Mouse (Mus musculus) left cerebral cortex, postnatal 14 days (tissue): ENCODE results near the gene Nomo1. TPM values are rescaled to one million over a fixed set of nuclear protein-coding genes. Genes with fewer than 3 reads are reported as not detected.

Experiments
- DNase-seq, 2 experiments: peaks; one replicate each; pipeline ENCODE4 v3.0.0; 2021 to 2022; ENCODE audit warnings: low spot score in 2 of 2, mixed read lengths in 1 of 2
- intact Hi-C: fragments of 180-260 bp; cut with DNase I; formaldehyde crosslinking; loops from one replicate; pipeline ENCODE4 v1.15.1; 2025
- long read RNA-seq, 2 experiments: library from polyadenylated mRNA; stranded (forward); transcript quantifications; one replicate each; pipeline ENCODE4 v2.0.0; 2021
- total RNA-seq, 2 experiments: library from RNA; stranded (reverse); gene quantifications; 2 replicates each; pipeline ENCODE4 v1.2.3; 2021

The Nomo1 gene
- total RNA-seq = 100 to 1,000 TPM; 120 TPM
- long read RNA-seq, experiment 1, full-length matches to known transcripts = 31 of 79 reads
- long read RNA-seq, experiment 1, partial matches to known transcripts = 42 of 79 reads
- long read RNA-seq, experiment 1, other reads (novel, unspliced or antisense) = 6 of 79 reads
- long read RNA-seq, experiment 2, full-length matches to known transcripts = 24 of 64 reads
- long read RNA-seq, experiment 2, partial matches to known transcripts = 37 of 64 reads
- long read RNA-seq, experiment 2, other reads (novel, unspliced or antisense) = 3 of 64 reads

- intact Hi-C loops = no loop called here
- peak; percentile 96 to 97 for DNase-seq
These were observed at the start of gene Nomo1 for GRCm38 (mm10) chr7:46033109-46033869. Gene Nomo1, plus strand, starts transcription at chr7:46033698.

GRCm38 (mm10) chr7:45986893-45987292 is 46.6 kb upstream of the Nomo1 start:
- DNase-seq = no peak
- intact Hi-C loops = no loop called here

GRCm38 (mm10) chr7:45988344-45988743 is 45.2 kb upstream of the Nomo1 start:
- DNase-seq = no peak
- intact Hi-C loops = no loop called here

- intact Hi-C loops = no loop called here
- no peak for DNase-seq
These were observed 41.0 kb upstream of the Nomo1 start for GRCm38 (mm10) chr7:45992470-45992869.

- intact Hi-C loops = no loop called here
- DNase-seq = no peak
These were observed 32.9 kb upstream of the Nomo1 start for GRCm38 (mm10) chr7:46000577-46000976.

GRCm38 (mm10) chr7:46002748-46003147 is 30.8 kb upstream of the Nomo1 start:
- DNase-seq = no peak
- intact Hi-C loops = no loop called here

- DNase-seq = peak; percentile 86 to 88
- intact Hi-C loops = loop anchor here (2.0 to 5.0 kb wide), 2 partner anchors 62 to 139 kb away; no protein-coding TSS in a partner anchor
These were observed 23.9 kb upstream of the Nomo1 start for GRCm38 (mm10) chr7:46009578-46009977.

GRCm38 (mm10) chr7:46012121-46012520 is 21.4 kb upstream of the Nomo1 start:
- no peak for DNase-seq
- intact Hi-C loops = loop anchor here (5.0 to 10.0 kb wide), 2 partner anchors 247 to 275 kb away; no protein-coding TSS in a partner anchor

GRCm38 (mm10) chr7:46013266-46014010 is 20.1 kb upstream of the Nomo1 start:
- intact Hi-C loops = loop anchor here (5.0 to 10.0 kb wide), 2 partner anchors 249 to 276 kb away; no protein-coding TSS in a partner anchor

GRCm38 (mm10) chr7:46019594-46019993 is 13.9 kb upstream of the Nomo1 start:
- peak; percentile 34 to 61 for DNase-seq

More at GRCm38 (mm10) chr7:46013266-46014010, 20.1 kb upstream of the Nomo1 start:
- DNase-seq = peak; percentile 33 to 65

GRCm38 (mm10) chr7:46021951-46022350 is 11.5 kb upstream of the Nomo1 start:
- intact Hi-C loops = no loop called here
- no peak for DNase-seq

More at GRCm38 (mm10) chr7:46019594-46019993, 13.9 kb upstream of the Nomo1 start:
- intact Hi-C loops = loop anchor here (10.0 kb wide), 1 partner anchor 255 kb away; no protein-coding TSS in a partner anchor

- DNase-seq = no peak
- intact Hi-C loops = no loop called here
These were observed 8.1 kb upstream of the Nomo1 start for GRCm38 (mm10) chr7:46025436-46025835.

- intact Hi-C loops = no loop called here
- no peak for DNase-seq
These were observed 4.8 kb upstream of the Nomo1 start for GRCm38 (mm10) chr7:46028681-46029080.

- intact Hi-C loops = no loop called here
- DNase-seq = no peak
These were observed 4.0 kb upstream of the Nomo1 start for GRCm38 (mm10) chr7:46029299-46030144.

- no peak for DNase-seq
- intact Hi-C loops = no loop called here
These were observed 3.4 kb upstream of the Nomo1 start, which contains the start of gene Abcc6 for GRCm38 (mm10) chr7:46030145-46030488. Gene Abcc6, minus strand, starts transcription at chr7:46030302.

GRCm38 (mm10) chr7:46031075-46031474 is 2.4 kb upstream of the Nomo1 start:
- intact Hi-C loops = no loop called here
- DNase-seq = no peak

GRCm38 (mm10) chr7:46033870-46034337 is 406 bp downstream of the Nomo1 start:
- intact Hi-C loops = no loop called here
- DNase-seq = no peak

- intact Hi-C loops = no loop called here
- no peak for DNase-seq
These were observed 1.5 kb downstream of the Nomo1 start for GRCm38 (mm10) chr7:46034991-46035390.

- no peak for DNase-seq
- intact Hi-C loops = no loop called here
These were observed 2.0 kb downstream of the Nomo1 start for GRCm38 (mm10) chr7:46035468-46035867.
